Mouse (Mus musculus) myocyte (in vitro differentiated cells): ENCODE measurements around the gene Pcbp3. TPM values are rescaled to one million over a fixed set of nuclear protein-coding genes. Genes with fewer than 3 reads are reported as not detected.

Experiments
- H3K27me3 ChIP-seq: one replicate; pipeline ENCODE4 v1.6.1; 2011; ENCODE audit not compliant: control insufficient read depth, insufficient read depth, insufficient read length
- H3K36me3 ChIP-seq: one replicate; pipeline ENCODE4 v1.6.1; 2011; ENCODE audit not compliant: control insufficient read depth, insufficient read depth
- H3K4me2 ChIP-seq: one replicate; pipeline ENCODE4 v1.6.1; 2011; ENCODE audit warnings: low read depth, control low read depth
- H3K4me3 ChIP-seq: one replicate; pipeline ENCODE4 v1.5.1; 2011; ENCODE audit warnings: mild to moderate bottlenecking, control low read depth, moderate library complexity
- H3K79me2 ChIP-seq: one replicate; pipeline ENCODE4 v1.6.1; 2011; ENCODE audit not compliant: control insufficient read depth, insufficient read depth
- H3ac ChIP-seq: one replicate; pipeline ENCODE4 v1.6.1; 2011; ENCODE audit not compliant: control insufficient read depth, insufficient read length
- CEBPB ChIP-seq: IDR thresholded peaks from 2 replicates; pipeline ENCODE4 v1.6.1; 2011; ENCODE audit warnings: mild to moderate bottlenecking, moderate library complexity; ENCODE audit not compliant: poor library complexity, insufficient read depth, severe bottlenecking
- E2F4 ChIP-seq: IDR thresholded peaks from one replicate; pipeline ENCODE4 v1.6.1; 2011; ENCODE audit warnings: mild to moderate bottlenecking, control low read depth, moderate library complexity; ENCODE audit not compliant: insufficient read depth
- MAX ChIP-seq: IDR thresholded peaks from one replicate; pipeline ENCODE4 v1.6.1; 2011; ENCODE audit warnings: low read depth, mild to moderate bottlenecking, control low read depth
- MYOD1 ChIP-seq, 3 experiments: IDR thresholded peaks; one replicate each; pipeline ENCODE4 v1.6.1; 2011; ENCODE audit warnings: control low read depth in 2 of 3, low read depth in 2 of 3, mild to moderate bottlenecking in 2 of 3, moderate library complexity in 1 of 3; ENCODE audit not compliant: insufficient read length in 2 of 3, control insufficient read depth in 1 of 3
- MYOG ChIP-seq, 3 experiments: IDR thresholded peaks; one replicate each; pipeline ENCODE4 v1.6.1; 2011; ENCODE audit warnings: control low read depth in 2 of 3, low read depth in 2 of 3, mild to moderate bottlenecking in 2 of 3; ENCODE audit not compliant: insufficient read length in 2 of 3, control insufficient read depth in 1 of 3, insufficient read depth in 1 of 3
- POLR2A ChIP-seq: IDR thresholded peaks from one replicate; pipeline ENCODE4 v1.6.1; 2011; ENCODE audit warnings: low read depth, mild to moderate bottlenecking, control low read depth, moderate library complexity; ENCODE audit not compliant: insufficient read length
- POLR2AphosphoS2 ChIP-seq: IDR thresholded peaks from one replicate; pipeline ENCODE4 v1.6.1; 2011; ENCODE audit warnings: low read depth, control low read depth; ENCODE audit not compliant: insufficient read length
- REST ChIP-seq: IDR thresholded peaks from one replicate; pipeline ENCODE4 v1.6.1; 2011; ENCODE audit warnings: mild to moderate bottlenecking, control low read depth, moderate library complexity; ENCODE audit not compliant: insufficient read depth, insufficient read length
- SRF ChIP-seq: IDR thresholded peaks from one replicate; pipeline ENCODE4 v1.6.1; 2011; ENCODE audit warnings: low read depth; ENCODE audit not compliant: control insufficient read depth, insufficient read length
- TCF12 ChIP-seq: IDR thresholded peaks from one replicate; pipeline ENCODE4 v1.6.1; 2011; ENCODE audit warnings: mild to moderate bottlenecking, control low read depth; ENCODE audit not compliant: poor library complexity, insufficient read depth, severe bottlenecking
- TCF3 ChIP-seq: IDR thresholded peaks from one replicate; pipeline ENCODE4 v1.6.1; 2011; ENCODE audit warnings: low read depth, control low read depth; ENCODE audit not compliant: insufficient read length
- USF1 ChIP-seq: IDR thresholded peaks from one replicate; pipeline ENCODE4 v1.6.1; 2011; ENCODE audit warnings: low read depth, mild to moderate bottlenecking, control low read depth, moderate library complexity
- polyA plus RNA-seq: library from polyadenylated mRNA; unstranded; fragments of >200 nt; fragmentation: generic; extraction: Trizol; gene quantifications from one replicate; pipeline ENCODE4 v1.2.1, GENCODE M21; 2012; ENCODE audit warnings: missing spikeins

The Pcbp3 gene
- polyA plus RNA-seq, 1 experiment: 10.0 TPM

DNA sequence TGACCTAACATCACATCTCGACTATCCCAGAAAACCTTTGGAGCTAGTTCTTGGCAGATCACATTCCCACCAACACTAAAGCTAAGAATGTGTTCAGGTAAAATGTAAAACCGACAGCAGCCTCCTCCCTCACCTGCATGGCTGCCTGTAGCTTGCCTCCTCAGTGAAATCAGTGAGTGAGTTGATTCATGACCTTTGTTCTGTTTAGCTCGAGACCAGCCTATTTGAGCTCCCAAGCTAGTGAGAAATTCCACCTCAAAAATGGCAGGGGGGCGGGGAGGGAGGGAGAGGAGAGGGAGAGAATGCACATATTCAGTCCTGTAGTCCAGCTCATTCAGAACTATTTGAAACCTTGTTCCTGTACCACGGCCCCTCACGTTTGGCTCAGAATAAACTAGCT lies 86.4 kb downstream of the Pcbp3 start:
- H3K79me2 ChIP-seq: no peaks in the 10 kb centered on the region
- no peak overlapping the region for H3K4me3 ChIP-seq
- H3K4me2 ChIP-seq: no peak overlapping the region
- no peaks in the 10 kb centered on the region for H3K27me3 ChIP-seq
- H3ac ChIP-seq: no peak overlapping the region
- no peaks in the 10 kb centered on the region for H3K36me3 ChIP-seq
- TF ChIP-seq TCF12 (no peak), POLR2A (no peak), SRF (no peak), TCF3 (no peak), MYOG (IDR thresholded peaks at IDR 0.05; ENCODE audit: control insufficient read depth in 1 of 3, insufficient read depth in 1 of 3, insufficient read length in 2 of 3, low read depth in 2 of 3) (no peak), USF1 (no peak), CEBPB (no peak), REST (no peak), MAX (no peak), E2F4 (no peak), MYOD1 (IDR thresholded peaks at IDR 0.05; ENCODE audit: control insufficient read depth in 1 of 3, insufficient read length in 2 of 3, low read depth in 2 of 3) (no peak), POLR2AphosphoS2 (no peak)

DNA sequence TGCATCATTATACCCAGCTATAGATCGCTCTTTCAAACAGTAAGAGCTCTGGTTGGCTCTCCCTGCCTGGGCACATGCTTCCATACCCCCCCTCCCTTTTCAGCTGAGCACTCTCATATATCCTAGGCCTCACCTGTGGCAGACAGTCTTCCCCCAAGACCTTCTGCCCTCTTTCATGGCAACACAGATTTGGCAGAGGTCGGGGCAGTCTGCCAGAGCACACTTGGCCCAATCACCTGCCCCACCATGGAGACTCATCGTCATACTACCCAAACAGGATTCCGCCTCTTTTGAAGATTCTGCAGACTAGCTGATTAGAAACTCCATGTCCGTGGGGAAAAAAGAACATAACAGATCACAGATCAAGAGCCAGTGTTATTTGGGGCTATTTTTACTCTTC lies 86.8 kb downstream of the Pcbp3 start:
- Histone ChIP-seq H3K36me3 (no peaks in the 10 kb centered on the region), H3K79me2 (no peaks in the 10 kb centered on the region), H3ac (no peak overlapping the region), H3K27me3 (no peaks in the 10 kb centered on the region), H3K4me3 (no peak overlapping the region), H3K4me2 (no peak overlapping the region)
- no peak for TF ChIP-seq TCF12
- TF ChIP-seq SRF: no peak
- no peak for TF ChIP-seq TCF3
- no peak for TF ChIP-seq E2F4
- TF ChIP-seq REST: no peak
- TF ChIP-seq MAX: no peak
- no peak for TF ChIP-seq USF1
- TF ChIP-seq MYOG (IDR thresholded peaks at IDR 0.05; ENCODE audit: control insufficient read depth in 1 of 3, insufficient read depth in 1 of 3, insufficient read length in 2 of 3, low read depth in 2 of 3): no peak
- no peak for TF ChIP-seq CEBPB
- TF ChIP-seq MYOD1 (IDR thresholded peaks at IDR 0.05; ENCODE audit: control insufficient read depth in 1 of 3, insufficient read length in 2 of 3, low read depth in 2 of 3): no peak
- TF ChIP-seq POLR2AphosphoS2: no peak
- TF ChIP-seq POLR2A: no peak

DNA sequence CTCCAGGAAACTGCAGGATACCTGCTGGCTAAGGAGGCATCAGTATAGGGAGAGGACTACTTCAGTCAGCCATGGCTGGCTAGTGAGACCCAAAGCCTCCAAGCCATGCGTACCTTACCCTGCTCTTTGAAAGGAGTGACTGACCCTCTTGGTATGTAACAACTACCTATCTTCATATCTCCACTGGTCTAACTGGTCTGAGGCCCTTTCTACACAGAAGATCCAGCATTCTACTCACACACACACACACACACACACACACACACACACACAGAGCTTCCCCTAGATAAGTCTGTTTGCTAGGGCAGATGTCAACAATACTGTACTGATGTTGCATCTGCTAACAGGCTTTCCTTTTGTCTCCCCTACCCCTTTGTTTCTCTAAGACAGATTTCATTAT lies 87.3 kb downstream of the Pcbp3 start:
- no peak for TF ChIP-seq POLR2AphosphoS2
- TF ChIP-seq MAX: no peak
- no peak for TF ChIP-seq REST
- Histone ChIP-seq H3K4me3 (no peak overlapping the region), H3K27me3 (no peaks in the 10 kb centered on the region), H3K4me2 (peak overlapping the region; percentile 55), H3K36me3 (no peaks in the 10 kb centered on the region), H3K79me2 (no peaks in the 10 kb centered on the region), H3ac (no peak overlapping the region)

DNA sequence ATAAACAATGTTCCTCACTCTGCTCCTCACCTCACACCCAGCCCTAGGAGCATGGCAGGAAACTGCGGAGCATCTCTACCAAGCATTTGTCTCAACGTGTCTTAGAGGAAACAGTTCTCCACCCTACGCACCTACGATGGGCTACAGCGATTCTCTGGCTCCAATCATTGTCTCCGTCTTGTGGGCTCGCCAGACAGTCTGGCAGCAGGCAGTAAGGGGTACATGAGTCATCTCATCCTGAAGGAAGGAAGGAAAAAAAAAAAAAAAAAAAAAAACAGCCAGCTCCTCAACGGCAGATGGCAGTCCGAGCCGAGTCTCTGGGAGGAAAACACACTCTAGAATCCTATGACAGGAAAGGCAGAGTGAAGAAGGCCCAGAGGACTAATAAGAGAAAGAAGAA lies 87.7 kb downstream of the Pcbp3 start:
- Histone ChIP-seq H3K27me3 (no peaks in the 10 kb centered on the region), H3K36me3 (no peaks in the 10 kb centered on the region), H3K4me2 (peak overlapping the region; percentile 85), H3ac (no peak overlapping the region), H3K79me2 (no peaks in the 10 kb centered on the region), H3K4me3 (no peak overlapping the region)
- TF ChIP-seq MYOG (IDR thresholded peaks at IDR 0.05; ENCODE audit: control insufficient read depth in 1 of 3, insufficient read depth in 1 of 3, insufficient read length in 2 of 3, low read depth in 2 of 3) (no peak), TCF12 (no peak), USF1 (no peak), MYOD1 (IDR thresholded peaks at IDR 0.05; ENCODE audit: control insufficient read depth in 1 of 3, insufficient read length in 2 of 3, low read depth in 2 of 3) (no peak), MAX (no peak), REST (no peak), SRF (no peak), POLR2AphosphoS2 (no peak), E2F4 (no peak), CEBPB (no peak), POLR2A (no peak), TCF3 (no peak)

DNA sequence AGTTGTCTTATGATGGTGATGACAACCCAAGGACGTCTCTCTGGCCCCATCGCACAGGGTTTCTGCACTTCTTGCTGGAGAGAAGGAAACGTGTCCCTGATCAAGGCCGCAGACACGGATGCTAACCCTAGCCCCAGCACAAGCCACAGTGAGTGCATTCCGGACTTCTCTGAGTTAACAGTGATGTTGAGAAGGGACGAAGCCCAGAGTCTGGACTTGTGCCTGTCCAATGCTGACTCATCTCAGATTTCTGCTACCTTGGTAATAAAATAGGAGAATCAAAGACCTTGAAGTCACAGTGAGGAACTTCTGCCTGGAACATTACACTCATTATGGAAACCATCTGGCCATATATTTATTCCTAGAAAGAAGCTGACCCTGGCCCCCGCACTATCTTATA lies 89.0 kb downstream of the Pcbp3 start:
- Histone ChIP-seq H3K27me3 (no peaks in the 10 kb centered on the region), H3ac (no peak overlapping the region), H3K4me3 (no peak overlapping the region), H3K4me2 (no peak overlapping the region), H3K36me3 (no peaks in the 10 kb centered on the region), H3K79me2 (no peaks in the 10 kb centered on the region)
- TF ChIP-seq MYOG (IDR thresholded peaks at IDR 0.05; ENCODE audit: control insufficient read depth in 1 of 3, insufficient read depth in 1 of 3, insufficient read length in 2 of 3, low read depth in 2 of 3) (no peak), CEBPB (no peak), USF1 (no peak), TCF12 (no peak), TCF3 (no peak), E2F4 (no peak), POLR2AphosphoS2 (no peak), POLR2A (no peak), SRF (no peak), MAX (no peak), REST (no peak), MYOD1 (IDR thresholded peaks at IDR 0.05; ENCODE audit: control insufficient read depth in 1 of 3, insufficient read length in 2 of 3, low read depth in 2 of 3) (no peak)
